Mouse (Mus musculus): ENCODE results near the gene Rhox2a.
"Not testable (repeated sequence)": the region's sequence is repeated elsewhere in the genome, so short reads cannot be mapped to it uniquely, and the experiment has no call there.

Rhox2a gene

DNA sequence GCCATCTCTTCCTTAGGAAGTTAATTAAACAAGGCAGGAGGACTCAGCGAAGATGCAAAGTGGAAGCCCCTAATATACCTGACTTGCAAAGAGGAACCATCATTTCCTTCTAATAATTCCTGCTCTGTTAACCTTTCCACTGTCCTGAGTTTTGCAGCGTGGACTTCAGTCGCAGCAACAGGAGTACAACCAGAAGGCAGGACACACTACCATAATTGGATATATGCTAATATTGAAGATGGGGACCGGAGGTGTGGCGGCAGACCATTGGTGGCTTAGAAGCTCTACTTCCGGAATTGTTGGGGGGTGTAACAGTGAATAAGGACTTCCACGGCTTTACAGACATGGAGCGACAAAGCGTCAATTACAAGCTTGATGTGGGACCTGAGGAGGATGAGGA lies at the start of gene Rhox2a:
Gene Rhox2a (plus strand): TSS at position 301 of the 400 bp plus-strand sequence.
- DNase-seq, result not testable (repeated sequence)

DNA sequence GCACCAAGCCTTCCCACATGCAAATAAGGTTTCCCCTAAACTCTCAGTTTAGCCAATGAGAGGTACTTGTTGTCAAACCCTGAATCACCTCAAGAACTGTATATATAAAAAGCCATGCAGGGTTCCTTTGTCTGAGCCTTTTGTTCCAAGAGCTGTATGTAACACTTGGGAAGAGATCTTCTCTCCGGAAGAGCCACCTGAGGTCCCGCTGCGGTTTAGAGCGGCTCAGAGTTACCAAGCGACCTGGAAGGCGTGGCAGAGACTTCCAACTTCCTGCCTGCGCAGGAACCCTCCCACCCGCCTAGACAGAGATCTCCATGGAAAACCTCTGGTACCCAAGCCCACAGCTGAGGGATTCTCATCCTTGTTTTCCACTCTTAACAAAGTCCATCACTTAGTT lies 46.1 kb upstream of the Rhox2a start:
- no peak for DNase-seq

GRCm38 (mm10) chrX:37210941-37211340 lies 33.8 kb upstream of the Rhox2a start, which contains the start of gene Gm9:
Gene Gm9 (minus strand): TSS chrX:37211041.
- DNase-seq, result no peak

- DNase-seq, result not testable (repeated sequence)
Observed at GRCm38 (mm10) chrX:37222158-37222557, 22.6 kb upstream of the Rhox2a start, which contains the start of gene Rhox1. Gene Rhox1 (minus strand): TSS chrX:37222258.

DNA sequence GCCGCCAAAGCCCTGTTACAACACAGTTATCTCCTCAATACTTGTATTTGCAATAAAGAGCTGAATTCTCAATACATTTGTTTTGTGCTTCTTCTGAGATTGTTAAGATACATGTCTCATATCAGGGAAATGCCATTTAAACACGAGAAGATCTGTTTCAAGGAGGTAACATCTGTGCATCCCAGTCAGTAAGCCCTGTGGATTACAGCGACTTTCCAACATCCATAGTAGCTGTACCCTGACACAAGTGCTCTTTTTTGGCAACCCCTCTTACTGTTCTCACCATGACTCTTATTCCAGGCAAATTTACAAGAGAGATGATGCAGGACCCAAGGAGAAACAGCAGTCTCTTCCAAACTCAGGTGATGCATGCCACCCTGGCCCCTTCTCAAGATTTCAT lies 4.8 kb downstream of the Rhox2a start, which contains the start of gene Rhox3a:
Gene Rhox3a (plus strand): TSS at position 301 of the 400 bp plus-strand sequence.
- DNase-seq, result not testable (repeated sequence)

- not testable (repeated sequence) for DNase-seq
Observed at GRCm38 (mm10) chrX:37265038-37265437, 20.3 kb downstream of the Rhox2a start, which contains the start of gene Rhox4a. Gene Rhox4a (plus strand): TSS chrX:37265338.

Measured in kidney, postnatal 36 days (tissue).